In genomic region chr9:106564025-106564424, GRCm38 (mm10) we compare ENCODE assay signal across 24 mouse cellular contexts. TPM values are rescaled to one million over a fixed set of nuclear protein-coding genes. Genes with fewer than 3 reads are reported as not detected.
"Had no signal": no experiment of that assay in that cellular context is flagged by ENCODE, and none has a peak within 500 bp of the region (broad histone marks: within the 10 kb centered on the region; RNA-seq: fewer than 3 reads in every experiment).

No protein-coding gene starts in this region.

- H3K27me3 ChIP-seq: liver, embryonic 13.5 days; liver, embryonic 15.5 days; lung, embryonic 15.5 days; midbrain, embryonic 12.5 days; neural tube, embryonic 12.5 days; stomach, embryonic 15.5 days had no signal

- H3K27ac ChIP-seq: liver, embryonic 13.5 days; liver, embryonic 15.5 days; lung, embryonic 15.5 days; macrophage; midbrain, embryonic 10.5 days; midbrain, embryonic 12.5 days; neural tube, embryonic 12.5 days; stomach, embryonic 15.5 days; stomach, postnatal 0 days had no signal

- H3K4me1 ChIP-seq: liver, embryonic 13.5 days; liver, embryonic 15.5 days; lung, embryonic 15.5 days; midbrain, embryonic 10.5 days; midbrain, embryonic 12.5 days; neural tube, embryonic 12.5 days; stomach, embryonic 15.5 days had no signal

- H3K4me3 ChIP-seq: liver, embryonic 13.5 days; liver, embryonic 15.5 days; lung, embryonic 15.5 days; midbrain, embryonic 10.5 days; midbrain, embryonic 12.5 days; neural tube, embryonic 12.5 days; stomach, embryonic 15.5 days had no signal

- ATAC-seq: liver, postnatal 0 days; lung, postnatal 0 days had no signal

- DNase-seq: liver, embryonic 13.5 days; liver, postnatal 0 days; lung, adult 2 months; lung, postnatal 14 days; lung, postnatal 36 days; midbrain, embryonic 14.5 days; right cerebral cortex, postnatal 14 days; thymus, adult 2 months; thymus, postnatal 14 days; thymus, postnatal 36 days had no signal

- H3K36me3 ChIP-seq: liver, embryonic 13.5 days; liver, embryonic 15.5 days; lung, embryonic 15.5 days; midbrain, embryonic 10.5 days; midbrain, embryonic 12.5 days; neural tube, embryonic 12.5 days; stomach, embryonic 15.5 days had no signal

RNA-seq across cellular contexts. Expression of gene Iqcf3, which starts 2.6 kb away (rescaled TPM):
- total RNA-seq: megakaryocyte, adult 5-6 weeks; megakaryocyte-erythroid progenitor cell, adult 5-6 weeks; neutrophil, adult 5-6 weeks had no signal
- polyA plus RNA-seq: liver, embryonic 13.5 days; liver, embryonic 15.5 days; liver, postnatal 0 days; lung, adult 2 months; lung, embryonic 15.5 days; lung, postnatal 0 days; macrophage; midbrain, embryonic 10.5 days; midbrain, embryonic 12.5 days; midbrain, embryonic 14.5 days; neural tube, embryonic 12.5 days; neural tube, embryonic 14.5 days; spleen, adult 2 months; stomach, embryonic 15.5 days; stomach, postnatal 0 days had no signal

RNA-seq across cellular contexts. Expression of gene Iqcf4, which starts 6.8 kb away (rescaled TPM):
- total RNA-seq: megakaryocyte, adult 5-6 weeks; megakaryocyte-erythroid progenitor cell, adult 5-6 weeks; neutrophil, adult 5-6 weeks had no signal
- polyA plus RNA-seq: liver, embryonic 13.5 days; liver, embryonic 15.5 days; liver, postnatal 0 days; lung, adult 2 months; lung, embryonic 15.5 days; lung, postnatal 0 days; macrophage; midbrain, embryonic 10.5 days; midbrain, embryonic 12.5 days; midbrain, embryonic 14.5 days; neural tube, embryonic 12.5 days; neural tube, embryonic 14.5 days; spleen, adult 2 months; stomach, embryonic 15.5 days; stomach, postnatal 0 days; thymus, adult 2 months had no signal

RNA-seq across cellular contexts. Expression of gene Iqcf5, which starts 49.7 kb away (rescaled TPM):
- total RNA-seq: megakaryocyte, adult 5-6 weeks; megakaryocyte-erythroid progenitor cell, adult 5-6 weeks; neutrophil, adult 5-6 weeks had no signal
- polyA plus RNA-seq: liver, embryonic 13.5 days; liver, embryonic 15.5 days; liver, postnatal 0 days; lung, adult 2 months; lung, embryonic 15.5 days; lung, postnatal 0 days; macrophage; midbrain, embryonic 10.5 days; midbrain, embryonic 12.5 days; midbrain, embryonic 14.5 days; neural tube, embryonic 12.5 days; neural tube, embryonic 14.5 days; spleen, adult 2 months; stomach, embryonic 15.5 days; stomach, postnatal 0 days; thymus, adult 2 months had no signal
